9 mouse cellular contexts compared by ENCODE assay signal in the genomic region with DNA sequence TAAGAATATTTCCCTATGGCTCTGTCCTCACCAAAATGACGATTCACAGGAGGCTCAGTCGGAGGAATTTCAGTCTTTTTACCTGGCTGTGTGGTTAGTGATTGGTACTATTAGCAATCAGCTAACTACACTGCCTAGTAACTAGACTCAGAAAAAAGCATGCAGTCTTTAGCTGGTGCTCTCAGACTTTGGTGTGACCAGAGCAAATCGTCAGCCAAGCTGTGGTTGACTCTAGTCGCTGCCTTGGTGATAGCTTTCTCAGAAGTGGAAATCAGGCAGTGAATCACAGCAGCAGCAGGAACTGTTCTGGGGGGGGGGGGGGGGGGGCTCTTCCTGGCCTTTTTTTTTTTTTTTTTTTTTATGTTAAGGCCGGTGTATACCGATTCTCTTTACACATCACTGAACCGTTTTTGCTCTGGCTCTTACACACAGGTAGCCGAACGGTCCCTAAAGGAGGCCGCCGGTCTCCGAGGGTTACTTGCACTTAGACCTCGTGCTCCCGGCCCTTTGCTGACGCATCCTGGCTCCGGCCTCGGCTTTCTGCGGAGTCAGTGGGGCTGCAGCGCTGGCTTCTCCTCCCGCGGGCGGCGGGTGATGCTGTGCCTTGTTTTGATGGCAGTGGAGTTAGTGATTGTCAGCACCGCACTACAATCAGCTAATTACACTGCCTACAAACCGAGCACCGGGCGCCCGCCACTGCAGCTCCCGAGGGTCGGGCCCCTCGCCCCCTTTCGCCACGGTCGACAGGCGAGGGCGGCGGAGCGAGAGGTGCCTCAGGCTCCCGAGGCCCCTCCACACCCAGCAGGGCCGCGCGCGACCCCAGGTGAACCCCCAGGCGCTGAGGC. TPM values are rescaled to one million over a fixed set of nuclear protein-coding genes. Genes with fewer than 3 reads are reported as not detected.
DNase-seq lines count a peak whose midpoint lies in the region; ATAC-seq and TF ChIP-seq lines count a peak whose summit lies in the region.
"Had no signal": no experiment of that assay in that cellular context is flagged by ENCODE, and none has a peak within 500 bp of the region (broad histone marks: within the 10 kb centered on the region; RNA-seq: fewer than 3 reads in every experiment).

No protein-coding gene starts in this region.

- H3K4me1 ChIP-seq in forebrain, embryonic 14.5 days (ENCODE audit: control insufficient read depth, insufficient read depth, low read length) = 0 out of 2 replicates have a peak, but pooled peaks cover 3% of the 10 kb centered on the region
- peaks cover 4% of the 10 kb centered on the region; the same call in 1 of the 2 replicates for H3K4me1 ChIP-seq in lung, embryonic 16.5 days (replicated peaks; ENCODE audit: control insufficient read depth, insufficient read depth, low read length)

- DNase-seq in MN1 (ENCODE audit: low spot score) = peak; percentile 64
- peak; percentile 72 for DNase-seq in brain, embryonic 14.5 days (ENCODE audit: low read depth)
- DNase-seq in forebrain, embryonic 14.5 days (ENCODE audit: low spot score) = peak; percentile 59
- peak; percentile 12 for DNase-seq in heart, postnatal 25 days (ENCODE audit: low spot score)
- peak in 1 of 2 experiments; percentile 27 for DNase-seq in layer of hippocampus, adult 2 months (ENCODE audit: low spot score in 2 of 2)
- DNase-seq in ovary, postnatal 36 days (ENCODE audit: low spot score) = peak; percentile 63
- no peak for DNase-seq in c-Kit-positive CD71-positive TER-119-positive erythroid progenitor cells, embryonic 14.5 days (ENCODE audit: low spot score)

- no peaks in the 10 kb centered on the region for H3K9me3 ChIP-seq in forebrain, embryonic 14.5 days (replicated peaks; ENCODE audit: control insufficient read depth, low read length)
- H3K9me3 ChIP-seq in lung, embryonic 16.5 days (ENCODE audit: control insufficient read depth, low read length) = no peaks in the 10 kb centered on the region

- H3K27ac ChIP-seq in forebrain, embryonic 14.5 days (ENCODE audit: low read depth, low read length) = no peak overlapping the region
- H3K27ac ChIP-seq in layer of hippocampus, adult 2 months = peak overlapping the region; percentile 79
- H3K27ac ChIP-seq in lung, embryonic 16.5 days (ENCODE audit: low read length) = no peak overlapping the region

- no peaks in the 10 kb centered on the region for H3K36me3 ChIP-seq in forebrain, embryonic 14.5 days (ENCODE audit: control insufficient read depth, insufficient read depth, low read length)
- no peaks in the 10 kb centered on the region for H3K36me3 ChIP-seq in lung, embryonic 16.5 days (ENCODE audit: control insufficient read depth, insufficient read depth, low read length)

- 2% methylated on average over 44 of the region's 44 CpGs for WGBS in forebrain, embryonic 14.5 days
- 2% methylated on average over 31 of the region's 44 CpGs for WGBS in lung, embryonic 16.5 days

- no peak for TF ChIP-seq POLR2A in brain, embryonic 14.5 days (IDR thresholded peaks at IDR 0.05; ENCODE audit: borderline replicate concordance, extremely low read depth, insufficient read depth, insufficient read length, poor library complexity, severe bottlenecking)

- peak; percentile 71 for ATAC-seq in forebrain, embryonic 14.5 days
- ATAC-seq in lung, embryonic 16.5 days (ENCODE audit: low read depth) = peak; percentile 59

- peak overlapping the region; percentile 67 for H3K9ac ChIP-seq in forebrain, embryonic 14.5 days (ENCODE audit: low read length)
- peak overlapping the region; percentile 66 for H3K9ac ChIP-seq in lung, embryonic 16.5 days (ENCODE audit: low read length)

- intact Hi-C loops in heart, postnatal 25 days (cut with DNase I) = loop anchor here (2.0 kb wide), 1 partner anchor 26 kb away; a partner anchor contains a TSS

- H3K4me3 ChIP-seq in forebrain, embryonic 14.5 days (ENCODE audit: low read depth, low read length) = peak overlapping the region; percentile 46
- peak overlapping the region; percentile 65 for H3K4me3 ChIP-seq in layer of hippocampus, adult 2 months
- H3K4me3 ChIP-seq in lung, embryonic 16.5 days (ENCODE audit: low read length) = peak overlapping the region; percentile 59

- peak overlapping the region; percentile 99 for H3K4me2 ChIP-seq in forebrain, embryonic 14.5 days (ENCODE audit: low read length)
- H3K4me2 ChIP-seq in lung, embryonic 16.5 days (ENCODE audit: low read depth, low read length) = peak overlapping the region; percentile 99

- no peaks in the 10 kb centered on the region; the same call in 1 of the 2 replicates for H3K27me3 ChIP-seq in forebrain, embryonic 14.5 days (replicated peaks; ENCODE audit: control insufficient read depth, insufficient read depth, low read length)
- H3K27me3 ChIP-seq in lung, embryonic 16.5 days (ENCODE audit: control insufficient read depth, insufficient read depth, low read depth, low read length) = peaks cover 7% of the 10 kb centered on the region; the same call in 1 of the 2 replicates

- TF ChIP-seq CTCF in brain, embryonic 14.5 days (IDR thresholded peaks at IDR 0.05; ENCODE audit: borderline replicate concordance, extremely low read depth, insufficient read depth, insufficient read length) = no peak
- TF ChIP-seq CTCF in layer of hippocampus, adult 2 months (conservative IDR thresholded peaks at IDR 0.05) = no peak

RNA-seq across cellular contexts. Expression of a gene that starts 1.3 kb away (rescaled TPM):
- 0.63 and 0.72 TPM in 2 replicates for polyA plus RNA-seq in brain, embryonic 14.5 days (2012; rRNA removed)
- polyA plus RNA-seq in forebrain, embryonic 14.5 days (2014; fragmentation: Nextera tagmentation; extraction: Ambion mirVana) = 1.2 TPM in 2 replicates
- total RNA-seq in heart, postnatal 25 days (2021) = not detected
- not detected for total RNA-seq in layer of hippocampus, adult 2 months (2021)
- polyA plus RNA-seq in lung, embryonic 16.5 days (2015; fragmentation: Nextera tagmentation; extraction: Ambion mirVana) = 5.9 and 6.3 TPM in 2 replicates
- polyA plus RNA-seq: frontal cortex, adult 2 months had no signal

RNA-seq across cellular contexts. Expression of a gene that starts 26.3 kb away (rescaled TPM):
- 0.71 and 1.4 TPM in 2 replicates for polyA plus RNA-seq in brain, embryonic 14.5 days (2012; rRNA removed)
- polyA plus RNA-seq in forebrain, embryonic 14.5 days (2014; fragmentation: Nextera tagmentation; extraction: Ambion mirVana) = 1.7 and 2.1 TPM in 2 replicates
- 1 to 10 TPM; 6.0 to 7.0 TPM for total RNA-seq in heart, postnatal 25 days (2021)
- 1 to 10 TPM; 3.8 to 4.7 TPM for total RNA-seq in layer of hippocampus, adult 2 months (2021)
- 7.2 and 7.7 TPM in 2 replicates for polyA plus RNA-seq in lung, embryonic 16.5 days (2015; fragmentation: Nextera tagmentation; extraction: Ambion mirVana)

RNA-seq across cellular contexts. Expression of a gene that starts 42.5 kb away (rescaled TPM):
- not detected in 2 replicates for polyA plus RNA-seq in brain, embryonic 14.5 days (2012; rRNA removed)
- not detected in 2 replicates for polyA plus RNA-seq in forebrain, embryonic 14.5 days (2014; fragmentation: Nextera tagmentation; extraction: Ambion mirVana)
- total RNA-seq in heart, postnatal 25 days (2021) = not detected
- not detected for total RNA-seq in layer of hippocampus, adult 2 months (2021)
- 0.28 and 0.34 TPM in 2 replicates for polyA plus RNA-seq in lung, embryonic 16.5 days (2015; fragmentation: Nextera tagmentation; extraction: Ambion mirVana)
- polyA plus RNA-seq: frontal cortex, adult 2 months had no signal
